Mouse (Mus musculus): ENCODE results near the gene Zfp280b.

DNA sequence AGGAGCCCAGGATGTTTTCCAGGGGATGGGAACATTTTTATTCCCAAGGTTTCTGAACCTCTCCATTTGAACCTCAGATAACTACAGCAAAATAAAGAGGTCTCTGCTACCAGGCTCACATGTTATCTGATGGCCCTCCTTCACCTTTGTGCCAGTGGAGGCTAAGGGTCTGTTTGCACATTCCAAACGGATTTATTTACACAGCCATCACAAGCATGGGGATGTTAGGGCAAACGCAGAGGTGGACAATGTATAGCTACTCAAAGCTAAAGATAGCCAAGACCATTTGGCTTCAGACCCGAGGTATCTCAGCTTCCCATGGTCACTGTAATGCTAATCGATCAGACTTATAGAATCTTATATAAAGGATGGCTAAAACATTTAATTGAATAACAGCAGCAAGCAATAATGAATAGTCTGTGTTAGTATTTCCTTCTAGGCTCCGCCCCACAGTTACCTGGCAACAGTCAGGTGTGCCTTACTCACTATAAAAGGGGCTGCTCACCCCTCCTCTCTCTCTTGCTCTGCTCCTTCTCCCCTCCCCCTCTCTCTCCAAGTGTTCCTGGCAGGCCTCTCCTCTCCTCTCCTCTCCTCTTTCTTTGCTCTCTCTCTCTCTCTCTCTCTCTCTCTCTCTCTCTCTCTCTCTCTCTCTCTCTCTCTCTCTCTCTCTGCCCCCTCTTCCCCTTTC lies 14.9 kb downstream of the Zfp280b start:
- TF ChIP-seq CTCF (IDR thresholded peaks at IDR 0.05; ENCODE audit: insufficient read depth, low read length): no peak
- no peak for TF ChIP-seq POLR2A (IDR thresholded peaks at IDR 0.05; ENCODE audit: borderline replicate concordance, extremely low read depth, low read depth, low read length)
